Mouse (Mus musculus) kidney, postnatal 0 days (tissue): ENCODE results near the gene Grm4. TPM values are rescaled to one million over a fixed set of nuclear protein-coding genes. Genes with fewer than 3 reads are reported as not detected.

Experiments used
- ATAC-seq: fragments of 200-750 bp; cut with Nextera tagmentation; replicated peaks from 2 replicates; pipeline ENCODE4 v1.8.0; 2017; ENCODE audit warnings: low read depth, moderate number of reproducible peaks, moderate TSS enrichment, moderate library complexity; ENCODE audit not compliant: low FRiP score
- DNase-seq: peaks from one replicate; pipeline ENCODE4 v3.0.0-alpha.2; 2016; ENCODE audit warnings: low spot score
- H3K27ac ChIP-seq: fragments of 300-500 bp; sonication (generic); 2 replicates; pipeline ENCODE4 v1.5.1; 2014; ENCODE audit warnings: mild to moderate bottlenecking
- H3K27me3 ChIP-seq: fragments of 300-500 bp; sonication (generic); 2 replicates; pipeline ENCODE4 v1.6.1; 2014; ENCODE audit warnings: low read length, mixed read lengths; ENCODE audit not compliant: insufficient read depth
- H3K36me3 ChIP-seq: fragments of 300-500 bp; sonication (generic); 2 replicates; pipeline ENCODE4 v1.6.1; 2014; ENCODE audit warnings: low read length, mixed read lengths; ENCODE audit not compliant: insufficient read depth
- H3K4me1 ChIP-seq: fragments of 300-500 bp; sonication (generic); replicated peaks from 2 replicates; pipeline ENCODE4 v1.6.1; 2014; ENCODE audit warnings: antibody characterized with exemption, low read length, mixed read lengths; ENCODE audit not compliant: insufficient read depth
- H3K4me2 ChIP-seq: fragments of 300-500 bp; sonication (generic); 2 replicates; pipeline ENCODE4 v1.6.1; 2014; ENCODE audit warnings: mild to moderate bottlenecking, low read length, moderate library complexity, mixed read lengths
- H3K4me3 ChIP-seq: fragments of 300-500 bp; sonication (generic); replicated peaks from 2 replicates; pipeline ENCODE4 v1.5.1; 2014; ENCODE audit warnings: low read depth, low read length
- H3K9ac ChIP-seq: fragments of 300-500 bp; sonication (generic); 2 replicates; pipeline ENCODE4 v1.6.1; 2014; ENCODE audit warnings: low read depth, low read length
- H3K9me3 ChIP-seq: fragments of 300-500 bp; sonication (generic); replicated peaks from 2 replicates; pipeline ENCODE4 v1.6.1; 2016; ENCODE audit warnings: low read length, inconsistent platforms, mixed read lengths
- CTCF ChIP-seq: IDR thresholded peaks from 2 replicates; pipeline ENCODE4 v1.5.1; 2016; ENCODE audit warnings: antibody characterized with exemption, low read depth, mild to moderate bottlenecking, moderate library complexity
- WGBS: fragments of 180-500 bp; shearing (Covaris S2); extraction: QIAGEN DNeasy Blood & Tissue Kit; methylation state at CpG from one replicate; pipeline ENCODE4 v1.1.7; 2014; 5-methylcytosine and 5-hydroxymethylcytosine counted together
- polyA plus RNA-seq: library from polyadenylated mRNA; unstranded; fragments of >200 nt; fragmentation: Nextera tagmentation; extraction: Ambion mirVana; gene quantifications from 2 replicates; pipeline ENCODE4 v1.2.1, GENCODE M21; 2015

Grm4 gene
- polyA plus RNA-seq, 1 experiment from 2014 or later: 1.3 TPM

DNA sequence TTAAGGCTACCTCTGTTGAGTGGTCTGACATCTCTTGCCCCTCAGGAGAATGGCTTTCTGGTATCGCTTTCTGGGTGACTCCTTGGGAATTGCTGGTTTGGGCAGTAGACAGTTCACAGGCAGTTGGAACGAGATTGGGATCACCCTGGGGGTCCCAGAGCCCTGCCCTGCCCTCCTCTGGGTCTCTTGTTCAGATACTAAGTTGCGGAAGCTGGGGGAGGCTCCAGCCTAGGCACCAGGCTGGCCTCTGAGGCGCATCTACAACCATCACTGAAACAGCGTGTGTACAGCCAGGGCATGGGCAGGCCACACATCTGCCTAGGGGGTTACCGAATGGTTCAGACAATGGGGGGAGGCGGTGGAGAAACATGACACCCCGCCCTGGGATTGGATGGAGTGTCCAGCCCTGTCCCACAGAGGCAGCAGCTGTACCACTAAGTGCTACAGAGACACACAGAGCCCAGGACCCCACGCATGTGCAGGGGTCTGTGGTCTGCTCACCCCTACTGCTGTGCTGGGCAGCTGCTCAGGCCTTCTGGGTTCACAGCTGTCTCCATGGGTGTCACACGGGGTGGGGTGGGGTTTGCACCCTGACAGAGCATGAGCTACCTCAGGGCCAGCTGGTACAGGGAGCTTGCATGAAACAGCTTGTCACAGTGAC is 15.9 kb downstream of the Grm4 start:
- Histone ChIP-seq H3K4me2 (no peak overlapping the region), H3K4me1 (peaks cover 7% of the 10 kb centered on the region; the same call in 1 of the 2 replicates), H3K9ac (no peak overlapping the region), H3K36me3 (no peaks in the 10 kb centered on the region), H3K27ac (no peak overlapping the region), H3K9me3 (no peaks in the 10 kb centered on the region), H3K4me3 (no peak overlapping the region), H3K27me3 (peaks cover 14% of the 10 kb centered on the region)
- peak; percentile 50; the same call in 1 of the 2 replicates for ATAC-seq
- 19% methylated on average over 10 of the region's 10 CpGs for WGBS
- peak; percentile 80 for DNase-seq
- no peak for TF ChIP-seq CTCF

DNA sequence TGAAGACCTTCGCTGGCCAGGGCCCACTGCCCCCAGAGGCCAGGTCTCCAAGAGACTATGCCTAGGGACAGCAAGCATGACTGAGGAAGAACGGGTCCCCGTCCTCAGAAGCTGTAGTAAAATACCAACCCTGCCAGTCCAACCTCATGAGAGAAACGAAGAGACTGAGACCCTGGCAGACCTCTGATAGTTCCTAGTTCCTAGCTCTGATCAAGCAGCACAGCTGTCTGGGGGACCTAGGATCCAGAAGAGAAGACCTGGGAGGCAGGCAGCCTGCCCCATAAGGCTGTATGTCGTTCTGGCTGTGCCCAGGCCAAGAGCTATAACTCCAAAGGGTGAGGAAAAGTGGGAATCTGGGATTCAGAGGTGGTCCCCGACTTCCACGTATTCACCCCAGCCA is 17.3 kb downstream of the Grm4 start:
- ATAC-seq: no peak
- H3K4me2 ChIP-seq: no peak overlapping the region
- DNase-seq: no peak
- no peak overlapping the region for H3K27ac ChIP-seq
- H3K27me3 ChIP-seq: peaks cover 11% of the 10 kb centered on the region
- no peak overlapping the region for H3K4me3 ChIP-seq
- TF ChIP-seq CTCF: no peak
- no peaks in the 10 kb centered on the region for H3K9me3 ChIP-seq
- WGBS: 49% methylated on average over 7 of the region's 7 CpGs
- H3K36me3 ChIP-seq: no peaks in the 10 kb centered on the region
- H3K4me1 ChIP-seq: peaks cover 7% of the 10 kb centered on the region; the same call in 1 of the 2 replicates
- no peak overlapping the region for H3K9ac ChIP-seq

DNA sequence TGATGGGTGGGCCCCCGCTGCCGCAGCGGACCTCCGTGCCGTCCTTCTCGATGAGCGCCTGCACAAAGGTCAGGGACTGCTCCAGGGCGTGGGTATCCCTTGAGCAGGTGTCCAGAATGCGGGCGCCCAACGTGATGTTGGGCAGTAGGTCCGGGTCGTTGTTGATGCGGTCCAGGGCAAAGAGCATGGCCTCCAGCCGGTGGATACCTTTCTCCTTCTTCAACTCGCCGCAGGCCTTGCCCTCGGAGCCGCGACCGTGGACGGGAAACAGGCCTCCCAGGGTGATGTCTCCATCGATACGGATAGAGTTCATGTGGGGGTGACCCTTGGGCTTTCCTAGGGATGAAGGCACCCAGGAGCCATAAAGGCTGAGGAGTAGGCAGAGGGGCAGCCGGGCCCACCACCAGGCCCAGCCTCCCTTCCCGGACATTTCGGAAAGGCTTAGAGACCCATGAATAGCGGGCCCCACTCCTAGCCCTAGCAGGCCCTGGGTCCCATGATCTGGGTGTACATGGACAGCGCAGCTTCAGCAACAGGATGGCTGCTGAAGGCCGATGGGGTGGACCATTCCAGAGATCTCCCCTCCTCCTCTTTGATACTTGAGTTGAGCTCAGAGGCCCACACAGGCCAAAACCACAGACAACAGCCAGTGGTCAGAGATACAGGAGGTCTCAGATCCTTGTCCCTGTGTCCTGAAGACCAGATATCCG is 18.3 kb downstream of the Grm4 start:
- no peak overlapping the region for H3K4me2 ChIP-seq
- no peak overlapping the region for H3K27ac ChIP-seq
- H3K4me1 ChIP-seq: peaks cover 4% of the 10 kb centered on the region; the same call in 1 of the 2 replicates
- H3K36me3 ChIP-seq: no peaks in the 10 kb centered on the region
- H3K9me3 ChIP-seq: no peaks in the 10 kb centered on the region
- WGBS: 69% methylated on average over 31 of the region's 31 CpGs
- ATAC-seq (no peak), DNase-seq (no peak)
- H3K27me3 ChIP-seq: peaks cover 11% of the 10 kb centered on the region
- no peak for TF ChIP-seq CTCF
- no peak overlapping the region for H3K9ac ChIP-seq
- no peak overlapping the region for H3K4me3 ChIP-seq

DNA sequence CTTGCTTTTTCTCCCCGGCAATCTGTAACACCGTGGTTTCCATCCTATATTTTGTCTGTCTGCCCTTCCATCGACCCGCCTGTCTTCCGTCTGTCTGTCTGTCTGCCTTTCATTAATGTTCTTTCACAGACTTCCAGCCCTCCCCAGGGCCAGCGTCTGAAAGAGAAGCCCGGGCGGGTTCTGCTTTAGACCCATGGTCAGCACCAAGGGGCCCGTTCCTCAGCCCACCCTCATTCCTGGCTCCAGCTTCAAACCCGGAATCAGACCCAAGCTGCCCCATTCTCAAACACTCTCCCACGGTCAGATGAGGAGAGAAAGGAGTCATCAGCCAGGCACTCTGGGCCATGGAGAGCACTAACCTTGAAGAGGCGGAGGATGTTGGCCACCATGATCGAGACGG is 18.9 kb downstream of the Grm4 start:
- H3K27ac ChIP-seq: no peak overlapping the region
- H3K9ac ChIP-seq: no peak overlapping the region
- ATAC-seq (no peak), DNase-seq (no peak)
- 36% methylated on average over 14 of the region's 14 CpGs for WGBS
- H3K4me3 ChIP-seq: no peak overlapping the region
- H3K9me3 ChIP-seq: no peaks in the 10 kb centered on the region
- peaks cover 3% of the 10 kb centered on the region; the same call in 1 of the 2 replicates for H3K4me1 ChIP-seq
- TF ChIP-seq CTCF: no peak
- no peaks in the 10 kb centered on the region for H3K36me3 ChIP-seq
- H3K4me2 ChIP-seq: no peak overlapping the region
- peaks cover 11% of the 10 kb centered on the region for H3K27me3 ChIP-seq

- peaks cover 3% of the 10 kb centered on the region; the same call in 1 of the 2 replicates for H3K4me1 ChIP-seq
- DNase-seq (no peak), ATAC-seq (no peak)
- H3K9me3 ChIP-seq: no peaks in the 10 kb centered on the region
- no peak overlapping the region for H3K9ac ChIP-seq
- H3K4me2 ChIP-seq: no peak overlapping the region
- H3K27me3 ChIP-seq: peaks cover 11% of the 10 kb centered on the region
- no peak overlapping the region for H3K4me3 ChIP-seq
- H3K36me3 ChIP-seq: no peaks in the 10 kb centered on the region
- H3K27ac ChIP-seq: no peak overlapping the region
- TF ChIP-seq CTCF: no peak
- WGBS: 16% methylated on average over 18 of the region's 18 CpGs
These were observed 19.6 kb downstream of the Grm4 start for GRCm38 (mm10) chr17:27501331-27502251.

GRCm38 (mm10) chr17:27500811-27501210 is 20.4 kb downstream of the Grm4 start:
- H3K27me3 ChIP-seq: peaks cover 11% of the 10 kb centered on the region
- H3K4me1 ChIP-seq: peaks cover 3% of the 10 kb centered on the region; the same call in 1 of the 2 replicates
- DNase-seq (no peak), ATAC-seq (no peak)
- no peak overlapping the region for H3K9ac ChIP-seq
- no peak overlapping the region for H3K27ac ChIP-seq
- no peaks in the 10 kb centered on the region for H3K36me3 ChIP-seq
- 47% methylated on average over 4 of the region's 4 CpGs for WGBS
- H3K9me3 ChIP-seq: no peaks in the 10 kb centered on the region
- H3K4me2 ChIP-seq: no peak overlapping the region
- H3K4me3 ChIP-seq: no peak overlapping the region
- TF ChIP-seq CTCF: no peak
